Mouse (Mus musculus): ENCODE results near the gene Snx13.

The Snx13 gene

DNA sequence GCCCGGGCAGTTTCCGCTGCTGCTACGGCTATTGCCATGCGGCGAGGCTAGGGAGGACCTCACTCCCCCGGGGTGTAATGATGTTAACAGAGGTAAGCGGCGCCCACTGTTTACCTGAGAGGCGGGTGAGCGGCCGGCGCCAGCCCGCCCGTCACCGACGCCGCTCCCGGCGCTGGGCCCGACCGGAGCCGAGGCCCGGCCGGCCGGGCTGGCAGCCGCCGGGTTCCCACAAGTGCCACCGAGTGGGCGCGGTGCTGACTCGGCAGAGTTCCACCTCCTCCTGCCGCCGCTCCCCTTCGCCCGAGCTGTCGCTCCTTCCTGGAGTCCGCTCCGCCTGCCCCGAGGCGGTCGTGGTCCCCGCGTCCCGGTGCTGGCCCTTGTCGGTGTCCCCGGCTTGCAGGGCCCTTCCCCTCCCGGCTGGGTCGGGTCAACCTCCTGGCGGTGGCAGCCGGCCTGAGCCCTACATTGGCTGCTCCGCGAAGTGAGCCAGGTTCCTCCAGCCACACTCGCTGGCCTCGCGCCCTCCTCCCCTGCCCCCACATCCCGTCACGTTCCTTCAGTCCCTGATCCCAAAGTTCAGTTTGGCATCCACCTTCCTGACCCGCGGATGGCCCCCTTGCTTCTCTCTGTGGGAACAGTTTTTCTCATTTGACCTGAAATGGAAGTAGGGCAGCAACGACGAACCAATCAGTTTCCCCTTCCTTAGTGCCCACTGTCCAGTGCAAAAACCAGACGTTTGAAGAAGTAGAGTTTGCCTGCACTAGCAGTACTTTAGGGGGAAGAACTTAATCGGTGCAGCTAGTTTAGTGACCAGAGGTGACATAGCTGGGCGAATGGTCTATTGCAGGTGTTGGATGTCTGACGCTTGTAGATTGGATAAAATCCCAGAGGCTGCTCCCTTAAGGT is 587 bp downstream of the Snx13 start:
- peak; percentile 70 for DNase-seq

DNA sequence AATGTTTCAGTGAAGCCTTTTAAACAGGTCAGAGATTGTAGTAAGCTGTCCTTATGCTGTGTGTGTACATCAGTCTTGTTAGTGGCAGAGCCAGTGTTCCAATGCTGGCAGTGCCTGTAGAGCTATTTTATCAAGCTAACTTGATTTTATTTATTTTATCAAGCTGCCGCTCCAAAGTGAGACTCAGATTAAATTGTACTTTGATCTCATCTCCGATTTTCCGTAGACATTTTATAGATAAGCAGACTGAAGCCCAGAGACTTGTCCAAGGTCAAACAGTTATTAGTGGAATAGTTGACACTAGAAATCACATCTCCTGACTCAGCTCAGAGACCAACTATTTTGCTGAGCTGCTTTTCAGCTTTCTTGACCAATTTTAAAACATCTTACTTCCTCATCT is 1.9 kb downstream of the Snx13 start:
- no peak for DNase-seq

DNA sequence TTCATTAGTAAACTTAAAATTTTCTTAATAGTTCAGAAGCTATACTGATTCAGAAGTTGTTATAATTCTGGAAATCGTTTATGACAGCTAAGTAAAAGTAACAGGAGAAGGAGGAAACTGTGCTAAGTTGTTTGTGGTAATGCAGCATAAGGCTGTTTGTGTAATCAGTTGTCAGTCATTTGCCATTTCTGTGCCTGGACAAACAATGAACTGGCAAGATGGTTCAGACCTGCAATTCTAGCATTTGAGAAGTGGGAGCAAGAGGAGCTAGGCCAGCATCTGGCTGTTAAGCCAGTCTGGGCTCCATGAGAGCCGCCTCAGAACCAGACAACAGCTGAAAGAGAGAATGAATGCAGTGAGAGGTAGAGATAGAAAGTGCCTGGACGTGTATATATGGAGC is 3.5 kb downstream of the Snx13 start:
- no peak for DNase-seq

DNA sequence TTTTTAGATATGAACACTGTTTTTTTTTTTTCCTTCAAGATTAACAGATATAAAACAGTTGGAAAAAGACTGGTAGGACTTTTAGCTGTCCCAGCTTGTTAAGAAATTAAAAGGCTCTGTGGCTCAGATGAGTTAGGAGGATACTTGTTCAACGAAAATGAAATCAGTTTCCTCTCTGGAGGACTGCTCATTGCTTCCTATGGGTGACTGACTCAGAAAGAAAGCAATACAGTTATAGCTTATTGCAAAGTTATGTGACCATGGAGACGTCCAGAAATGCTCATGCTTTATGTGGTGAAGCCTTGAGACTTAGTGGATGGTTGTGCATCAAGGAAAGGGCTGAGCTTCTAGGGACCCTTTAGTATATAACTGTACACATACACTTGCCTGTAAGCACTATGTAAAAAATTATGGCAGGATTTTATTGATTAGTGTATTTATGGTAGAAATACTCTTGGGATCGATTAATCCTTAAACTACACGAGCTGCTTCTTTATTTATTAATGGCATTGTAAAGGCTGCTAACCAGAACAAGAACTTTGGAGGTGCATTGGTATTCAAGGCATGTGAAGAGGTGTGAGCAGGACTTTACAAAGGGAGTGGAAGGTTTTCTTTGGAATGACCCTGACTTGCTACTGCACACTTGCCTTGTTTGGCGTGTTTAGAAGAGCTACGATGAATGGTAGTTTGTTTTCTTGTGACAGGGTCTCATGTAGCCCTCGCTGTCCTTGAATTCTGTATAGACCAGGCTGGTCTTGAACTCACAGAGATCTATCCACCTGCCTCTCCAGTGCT is 4.2 kb downstream of the Snx13 start:
- no peak for DNase-seq

DNA sequence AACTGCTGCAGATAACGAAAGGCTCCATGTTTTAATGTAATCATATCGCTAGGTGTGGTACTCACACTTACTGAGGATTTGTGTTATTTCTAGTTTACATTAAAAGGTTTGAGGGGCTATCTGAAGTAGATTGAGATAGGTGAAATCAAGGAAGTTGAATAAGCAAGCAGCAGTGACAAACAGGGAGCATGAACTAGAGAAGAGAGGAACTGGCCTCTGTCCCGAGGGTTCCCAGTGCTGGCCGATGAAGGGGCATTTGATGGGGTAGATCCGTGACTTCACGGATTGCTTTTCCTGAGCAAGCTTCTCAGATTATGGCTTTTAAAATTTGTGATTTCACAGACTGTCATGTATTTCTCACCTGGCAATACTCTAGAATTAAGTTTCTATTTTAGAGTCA is 7.4 kb downstream of the Snx13 start:
- DNase-seq = no peak

DNA sequence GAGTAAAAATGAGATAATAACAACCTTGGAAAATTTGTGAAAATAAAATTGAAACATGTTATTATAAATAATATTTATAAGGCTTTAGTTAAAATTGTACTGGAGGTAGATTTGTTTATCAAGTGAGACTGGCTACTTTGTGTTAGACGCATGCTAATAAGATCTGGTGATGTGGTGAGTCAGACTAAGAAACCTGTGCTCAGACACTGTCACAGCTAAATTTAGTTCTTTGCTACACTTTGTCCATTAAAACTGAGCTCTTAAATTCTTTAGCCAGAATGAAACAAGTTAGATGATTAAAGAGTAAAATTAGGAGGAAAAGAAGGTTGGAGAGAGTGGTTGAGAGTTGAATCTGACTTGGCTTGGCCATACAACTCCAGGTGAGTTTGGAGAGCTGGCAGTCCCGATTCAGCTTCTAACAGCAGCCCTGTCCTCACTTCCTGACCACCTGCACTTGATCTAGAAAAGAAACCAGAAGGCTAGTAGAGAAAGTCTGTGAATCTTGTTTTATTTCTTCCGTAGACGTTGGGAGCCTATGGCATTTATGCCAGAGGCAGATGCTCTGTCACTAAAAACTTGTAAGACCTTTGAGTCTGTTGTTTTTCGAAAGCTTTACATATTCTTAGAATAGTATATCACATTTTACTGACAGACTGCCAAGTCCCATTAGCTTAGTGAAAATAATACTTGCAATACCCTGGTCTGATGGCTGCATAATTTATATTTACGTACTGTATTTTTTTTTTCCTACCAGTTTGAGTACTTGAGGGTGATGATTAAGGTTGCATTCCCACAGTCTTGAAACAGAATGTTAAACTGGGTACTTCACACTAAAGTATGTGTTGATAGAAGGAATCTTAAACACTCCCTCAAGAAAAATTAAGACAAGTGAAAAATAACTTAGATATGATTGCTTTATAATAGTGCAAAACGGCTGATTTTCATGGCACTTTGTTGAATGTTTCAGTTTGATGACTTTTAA is 8.4 kb downstream of the Snx13 start:
- DNase-seq = no peak

DNA sequence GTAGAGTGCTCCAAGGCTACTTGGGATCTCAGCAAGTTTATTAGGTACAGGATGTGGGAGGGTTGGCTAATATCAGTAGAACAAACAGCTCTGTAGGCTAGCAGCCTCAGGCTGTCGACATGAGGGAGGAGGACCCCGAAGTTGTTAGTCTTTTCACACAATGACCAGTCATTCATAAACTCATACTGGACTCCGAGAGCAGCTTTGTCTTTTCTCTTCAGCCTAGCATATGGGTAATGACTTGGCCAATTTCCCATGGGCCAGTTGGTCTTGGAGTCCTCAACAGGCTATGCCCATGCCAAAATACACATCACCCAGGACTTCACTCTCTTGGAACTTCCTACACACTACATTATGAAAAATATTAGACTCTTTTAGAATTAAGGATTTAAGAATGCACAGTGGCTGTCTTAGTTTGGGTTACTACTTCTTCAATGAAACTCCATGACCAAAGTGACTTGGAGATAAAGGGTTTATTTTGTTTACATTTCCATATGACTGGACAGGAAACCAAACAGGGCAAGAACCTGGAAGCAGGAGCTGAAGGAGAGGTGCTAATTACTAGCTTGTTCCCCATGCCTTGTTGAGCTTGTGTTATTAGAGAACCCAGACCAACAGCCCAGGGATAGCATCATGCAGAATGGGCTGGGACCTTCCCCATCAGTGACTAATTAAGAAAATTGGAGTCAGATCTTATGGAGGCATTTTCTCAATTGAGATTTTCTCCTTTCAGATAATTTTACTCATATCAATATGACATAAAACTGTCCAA is 16.9 kb downstream of the Snx13 start:
- no peak for DNase-seq

DNA sequence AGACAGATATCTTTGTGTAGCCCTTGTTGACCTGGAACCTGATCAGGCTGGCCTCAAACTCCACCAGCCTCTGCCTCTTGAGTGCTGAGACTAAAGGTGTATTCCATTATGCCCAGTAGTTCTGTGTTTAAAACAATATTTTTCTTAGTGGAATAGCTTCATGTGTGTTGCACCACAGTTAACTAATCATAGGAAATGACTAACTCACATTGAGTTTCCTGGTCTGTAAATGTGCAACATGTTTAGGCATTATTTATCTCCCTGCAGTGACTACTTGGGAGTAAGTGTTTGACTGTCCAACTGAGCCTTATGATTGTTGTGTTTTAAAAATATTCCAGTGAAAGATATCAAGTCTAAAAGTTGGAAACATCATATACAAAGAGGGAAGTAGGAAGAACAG is 20.6 kb downstream of the Snx13 start:
- no peak for DNase-seq

DNA sequence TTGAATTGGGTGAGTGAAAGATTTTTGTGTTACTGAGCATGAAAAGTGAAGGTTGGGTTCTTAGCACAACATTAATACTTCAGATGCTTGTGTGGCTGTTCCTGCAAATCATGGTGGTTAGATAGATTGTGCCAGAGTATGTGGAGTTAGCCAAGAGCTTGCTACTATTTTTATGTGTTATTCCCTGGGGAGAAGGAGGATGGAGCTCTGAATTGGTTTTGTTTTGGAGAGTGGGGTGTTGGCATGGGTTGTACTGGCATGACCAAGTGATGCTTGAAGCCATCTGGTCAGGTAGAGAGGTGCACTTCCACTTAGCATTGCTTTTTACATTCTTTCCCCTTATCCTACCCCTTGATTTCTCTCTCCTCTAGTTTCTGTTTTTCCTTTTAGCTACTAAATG is 24.4 kb downstream of the Snx13 start:
- no peak for DNase-seq

DNA sequence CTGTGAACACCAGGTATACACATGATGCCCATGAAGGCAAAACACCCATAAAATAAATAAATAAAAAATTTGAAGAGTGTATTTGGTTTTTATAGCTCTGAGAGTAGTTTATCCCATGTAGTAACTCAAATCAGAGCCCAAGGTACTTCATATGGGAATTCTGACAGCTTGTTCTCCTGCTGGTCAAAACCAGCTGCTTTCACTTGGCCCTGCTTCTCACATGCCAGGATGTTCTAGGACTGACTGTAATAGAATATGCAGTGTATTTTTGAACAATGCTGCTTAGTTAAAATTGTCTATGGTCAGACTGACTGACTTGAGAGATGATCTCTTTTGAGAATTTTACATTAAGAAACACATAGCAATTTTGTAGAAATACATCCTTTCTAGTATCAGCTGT is 25.2 kb downstream of the Snx13 start:
- no peak for DNase-seq

DNA sequence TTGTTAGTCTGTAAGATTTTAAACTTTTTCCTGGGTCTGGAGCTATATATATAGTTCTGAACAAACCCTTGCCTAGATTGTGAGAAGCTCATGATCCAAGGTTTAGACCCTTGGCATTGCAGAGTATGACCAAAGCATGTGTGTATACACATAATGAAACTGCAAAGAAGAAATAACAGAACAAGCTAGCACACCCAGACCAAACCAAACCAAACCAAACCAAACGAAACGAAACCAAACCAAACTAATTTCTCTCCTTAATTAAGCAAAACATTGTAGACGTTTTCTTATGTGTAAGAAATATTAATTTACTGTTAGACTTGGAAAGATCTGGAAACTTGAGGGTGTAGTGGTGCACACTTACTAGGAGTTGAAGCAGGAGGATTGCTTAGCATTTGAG is 29.0 kb downstream of the Snx13 start:
- no peak for DNase-seq

DNA sequence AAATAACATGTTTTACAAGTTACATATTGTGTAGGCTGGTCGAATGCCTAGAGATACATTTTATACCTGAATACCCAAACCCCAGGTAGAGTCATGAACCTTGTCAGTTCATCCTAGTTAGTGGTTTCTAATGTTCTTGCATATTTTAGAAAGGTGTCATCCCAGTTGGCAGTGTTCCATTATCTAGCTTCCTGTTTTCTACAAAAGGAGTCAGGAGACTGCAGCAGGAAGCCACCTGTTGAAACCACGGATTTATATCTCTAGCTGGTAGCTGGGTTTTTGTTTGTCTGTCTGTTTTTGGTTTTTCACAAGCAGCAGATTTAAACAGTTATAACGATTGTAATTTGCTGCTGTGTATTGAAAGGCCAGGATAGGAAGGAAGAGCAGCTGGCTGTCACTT is 76.6 kb downstream of the Snx13 start:
- DNase-seq = peak; percentile 6

DNA sequence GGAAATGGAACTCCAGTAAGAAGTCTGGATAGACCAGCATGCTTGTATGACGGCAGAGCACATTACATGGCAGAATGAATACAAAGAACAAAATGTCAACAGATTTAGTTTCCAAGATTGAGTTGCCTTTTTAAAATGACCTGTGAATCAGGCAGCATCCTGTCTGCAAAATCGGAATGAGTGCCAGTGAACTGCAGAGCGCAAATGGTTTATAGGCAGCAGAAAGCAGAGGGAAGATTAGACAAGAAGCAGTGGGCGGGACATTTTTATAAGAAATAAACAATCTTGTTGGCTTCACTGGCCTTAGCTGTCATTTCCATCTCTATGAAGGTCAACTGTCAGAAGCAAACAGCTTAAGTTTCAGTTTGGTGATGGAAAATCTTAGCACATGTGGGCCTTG is 106.2 kb downstream of the Snx13 start:
- DNase-seq = no peak

DNA sequence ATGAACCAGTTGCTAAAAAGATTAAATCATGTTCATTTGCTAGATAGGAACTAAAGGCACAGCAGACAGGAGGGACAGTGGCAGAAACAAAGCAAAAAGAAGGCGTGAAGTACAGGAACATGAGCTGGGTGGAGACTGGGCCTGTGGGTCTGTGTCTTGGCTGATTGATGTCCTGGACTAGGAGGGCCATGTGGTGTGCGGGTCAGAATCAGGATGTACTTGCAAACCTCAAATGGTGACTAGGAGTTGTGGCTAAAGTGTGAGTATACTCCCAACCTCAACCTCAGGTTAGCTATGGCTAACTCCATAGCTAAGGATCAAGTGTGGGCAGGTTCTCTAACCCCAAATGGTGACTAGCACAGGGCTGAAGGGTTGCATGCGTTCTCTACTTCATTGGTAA is 107.2 kb downstream of the Snx13 start:
- no peak for DNase-seq

DNA sequence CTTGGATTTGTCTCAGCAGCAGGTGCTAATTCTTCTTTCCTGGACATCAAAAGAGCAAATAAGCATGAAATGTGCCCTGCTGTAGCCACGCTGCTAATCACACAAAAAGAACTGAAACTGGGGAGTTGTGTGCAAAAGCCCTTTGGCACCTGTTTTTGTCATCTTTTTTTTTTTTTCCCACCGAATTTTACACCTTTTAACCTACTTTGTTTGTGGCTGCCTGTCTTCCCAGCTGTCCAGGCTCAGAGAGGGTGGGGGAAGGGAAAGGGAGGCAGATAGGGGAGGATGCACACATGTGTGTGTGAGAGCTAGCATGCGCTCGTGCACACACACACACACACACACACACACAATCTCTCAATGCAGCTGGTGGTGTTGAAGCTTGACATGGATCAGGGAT is 110.3 kb downstream of the Snx13 start:
- DNase-seq = peak; percentile 67

DNA sequence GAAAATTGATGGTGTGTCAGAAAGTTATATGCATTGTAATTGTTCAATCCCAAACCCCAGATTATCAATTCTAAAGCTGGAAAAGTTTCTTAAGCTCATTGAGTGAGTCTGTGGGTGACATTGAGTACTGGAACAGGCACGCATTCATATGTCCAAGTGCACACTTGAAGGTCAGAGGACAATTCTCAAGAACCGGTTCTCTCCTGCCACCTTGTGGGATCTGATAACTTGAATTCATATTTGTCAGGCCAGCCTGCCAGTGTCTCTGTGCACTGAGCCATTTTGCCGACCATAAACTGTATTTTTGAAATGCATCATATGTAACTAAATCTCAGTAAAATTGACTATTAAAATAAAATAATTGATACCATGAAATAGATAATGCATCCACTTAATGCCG is 114.7 kb downstream of the Snx13 start:
- no peak for DNase-seq

DNA sequence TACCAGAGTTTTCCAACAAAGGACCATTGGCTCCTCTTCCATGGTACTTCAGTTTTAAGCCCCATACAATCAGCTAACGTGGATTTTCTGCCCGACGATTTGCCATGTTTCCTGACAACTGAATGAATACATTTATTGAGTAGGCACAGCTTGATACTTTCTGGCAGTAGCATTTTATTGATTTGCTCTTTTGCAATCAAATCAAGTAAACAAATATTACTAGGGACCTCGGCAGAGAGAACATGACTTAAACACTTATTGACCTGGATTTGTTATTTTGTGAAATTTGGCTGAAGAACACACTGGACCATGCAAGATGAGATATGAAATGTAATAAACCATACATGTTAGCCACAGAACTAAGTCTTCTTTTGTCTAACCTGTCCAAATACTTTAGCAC is 123.3 kb downstream of the Snx13 start:
- DNase-seq = no peak

DNA sequence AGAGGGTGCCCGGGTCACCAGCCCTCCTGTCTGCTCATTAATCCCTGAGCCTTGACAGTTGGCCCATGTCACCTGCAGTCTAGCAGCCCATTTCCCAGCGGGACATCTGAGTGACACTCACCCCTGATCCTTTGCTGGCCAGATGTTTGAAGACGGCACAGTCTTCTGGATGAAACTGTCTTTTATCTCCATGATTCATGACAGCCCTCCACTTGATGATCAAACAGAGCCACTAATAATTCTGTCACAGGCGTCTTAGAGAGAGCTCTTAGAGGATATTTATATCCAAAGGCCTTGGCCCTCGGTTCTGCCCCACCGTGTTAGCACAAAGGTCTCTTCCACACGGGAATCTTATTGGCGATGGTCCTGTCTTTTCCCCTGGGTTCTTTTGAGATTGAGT is 129.0 kb downstream of the Snx13 start:
- DNase-seq = no peak

DNA sequence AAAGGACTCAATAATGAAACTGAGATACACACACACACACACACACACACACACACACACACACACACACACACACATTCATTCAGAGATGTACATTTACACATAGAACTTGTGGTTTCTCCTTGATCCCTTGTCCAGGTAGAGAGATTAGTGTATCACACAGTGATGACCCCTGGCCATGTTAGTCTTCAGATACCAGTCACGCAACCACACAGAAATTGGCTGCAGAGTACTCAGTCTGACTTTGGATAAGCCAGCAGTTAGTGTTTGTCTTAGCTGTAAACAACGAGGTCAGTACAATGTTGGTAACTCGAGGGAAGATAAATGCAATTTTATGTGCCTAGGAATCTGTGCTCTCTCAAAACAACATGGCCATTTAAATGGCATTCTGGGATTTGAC is 129.6 kb downstream of the Snx13 start:
- no peak for DNase-seq

DNA sequence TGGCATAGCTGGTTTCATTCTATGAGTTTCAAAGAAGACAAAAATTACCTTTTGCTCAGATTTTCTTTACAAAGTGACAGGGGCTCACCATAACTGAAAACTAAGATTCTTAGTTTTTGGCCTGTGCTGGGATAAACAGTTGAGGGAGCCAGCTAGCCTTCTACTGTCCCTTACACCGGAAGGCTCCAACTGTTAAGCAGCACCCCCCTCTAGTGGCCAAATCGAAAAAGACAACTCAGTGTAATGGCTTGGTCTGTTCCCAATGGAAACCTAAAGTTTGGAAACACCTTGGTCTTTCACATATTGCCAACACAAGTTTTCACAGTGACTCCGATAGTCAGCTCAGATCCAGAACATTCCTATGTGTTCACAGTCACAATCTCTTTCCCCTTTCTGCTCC is 135.7 kb downstream of the Snx13 start:
- peak; percentile 84 for DNase-seq

DNA sequence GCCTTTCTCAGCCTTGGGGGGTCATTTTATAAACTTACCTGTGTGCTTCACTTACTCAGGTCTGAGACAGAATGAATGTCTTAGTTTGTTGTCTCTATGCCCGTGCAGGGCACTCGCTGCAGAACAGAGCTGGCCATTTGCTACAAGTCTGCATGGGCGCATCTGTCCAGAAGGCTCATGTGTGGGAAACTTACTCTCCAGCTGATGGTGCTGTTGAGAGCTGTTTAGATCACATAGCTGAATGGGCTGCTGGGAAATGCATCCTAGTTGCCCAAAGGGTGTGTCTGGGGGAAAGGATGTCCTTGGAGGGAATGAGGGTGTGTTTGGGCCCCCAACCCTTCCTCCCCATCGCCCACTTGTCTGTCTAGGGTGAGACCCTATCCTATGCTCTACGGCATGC is 137.3 kb downstream of the Snx13 start:
- DNase-seq = no peak

DNA sequence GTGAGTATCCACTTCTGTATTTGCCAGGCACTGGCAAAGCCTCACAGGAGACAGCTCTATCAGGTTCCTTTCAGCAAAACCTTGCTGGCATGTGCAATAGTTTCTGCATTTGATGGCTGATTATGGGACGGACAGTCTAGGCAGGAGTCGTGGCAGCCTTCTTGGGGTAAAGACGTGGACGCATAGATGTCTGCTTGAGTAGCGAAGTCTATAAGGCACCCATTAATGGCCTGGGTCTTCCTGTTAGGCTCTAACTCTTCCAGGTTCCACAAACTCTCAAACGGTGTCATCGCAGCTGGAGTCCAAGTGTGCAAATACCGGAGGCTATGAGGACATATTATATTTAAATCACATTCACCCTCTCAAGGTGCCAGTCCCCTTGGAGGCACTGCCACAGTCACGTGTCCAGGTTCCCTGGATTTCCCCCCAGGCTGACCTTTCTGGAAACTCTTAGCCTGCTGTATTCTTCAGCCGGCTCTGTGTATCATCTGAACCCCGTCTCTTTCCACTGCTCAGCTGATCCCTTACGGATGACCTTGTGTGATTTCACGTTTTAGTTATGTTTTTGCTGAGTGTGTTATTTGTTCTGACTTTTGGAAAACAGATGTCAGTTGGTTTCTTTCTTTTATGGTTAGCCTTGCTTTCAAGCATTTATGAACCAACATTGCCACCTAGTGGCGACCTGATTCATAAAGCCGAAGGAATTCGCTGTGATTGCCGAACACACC is 144.9 kb downstream of the Snx13 start:
- peak; percentile 75 for DNase-seq
